Mouse (Mus musculus): ENCODE data around the gene Zfp629.

- TF ChIP-seq POLR2A (IDR thresholded peaks at IDR 0.05; ENCODE audit: insufficient read length, low read depth) = no peak
- no peak for TF ChIP-seq E2F4 (IDR thresholded peaks at IDR 0.05; ENCODE audit: insufficient read depth)
- TF ChIP-seq TCF12 (IDR thresholded peaks at IDR 0.05; ENCODE audit: insufficient read depth, poor library complexity, severe bottlenecking) = no peak
- no peak for TF ChIP-seq USF1 (IDR thresholded peaks at IDR 0.05; ENCODE audit: low read depth)
- TF ChIP-seq MYOD1 (IDR thresholded peaks at IDR 0.05; ENCODE audit: control insufficient read depth in 1 of 3, insufficient read length in 2 of 3, low read depth in 2 of 3) = no peak
- no peak for TF ChIP-seq MAX (IDR thresholded peaks at IDR 0.05; ENCODE audit: low read depth)
- TF ChIP-seq MYOG (IDR thresholded peaks at IDR 0.05; ENCODE audit: control insufficient read depth in 1 of 3, insufficient read depth in 1 of 3, insufficient read length in 2 of 3, low read depth in 2 of 3) = no peak
- TF ChIP-seq SRF (IDR thresholded peaks at IDR 0.05; ENCODE audit: control insufficient read depth, insufficient read length, low read depth) = no peak
Measured at GRCm38 (mm10) chr7:127588901-127589300, 26.7 kb downstream of the Zfp629 start.

Measured in myocyte (in vitro differentiated cells).